ENCODE assay signal across 8 mouse cellular contexts in the genomic region with DNA sequence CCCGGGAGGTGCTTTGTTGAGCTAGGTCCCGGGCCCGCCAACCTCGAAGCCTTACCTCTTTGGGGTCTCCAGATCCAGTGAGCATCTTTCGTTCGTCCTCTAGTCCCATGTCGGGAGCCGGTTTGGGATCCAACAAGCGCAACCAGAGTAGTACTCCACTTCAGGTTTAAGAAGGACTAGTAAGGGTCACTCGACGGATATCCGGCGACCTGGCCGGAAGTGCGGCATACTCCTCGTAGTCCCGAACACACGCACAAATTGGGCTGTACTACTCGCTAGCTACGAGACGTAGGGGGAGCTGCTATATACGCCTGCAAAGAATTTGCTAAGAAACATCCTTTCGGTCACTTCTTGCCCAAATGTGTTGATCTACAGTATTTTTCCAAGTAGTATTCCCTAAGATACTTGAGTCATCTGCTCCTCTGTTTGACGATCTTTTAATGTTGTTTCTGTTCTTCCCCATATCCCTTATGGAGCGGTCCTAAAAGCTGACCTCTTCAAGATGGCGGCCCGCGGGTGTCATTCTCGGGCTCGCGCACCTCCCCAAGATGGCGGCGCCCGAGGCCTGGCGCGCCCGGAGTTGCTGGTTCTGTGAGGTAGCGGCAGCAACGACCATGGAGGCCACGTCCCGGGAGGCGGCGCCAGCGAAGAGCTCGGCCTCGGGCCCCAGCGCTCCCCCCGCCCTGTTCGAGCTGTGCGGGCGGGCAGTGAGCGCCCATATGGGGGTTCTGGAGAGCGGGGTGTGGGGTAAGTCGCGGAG. TPM values are rescaled to one million over a fixed set of nuclear protein-coding genes. Genes with fewer than 3 reads are reported as not detected.
DNase-seq lines count a peak whose midpoint lies in the region; ATAC-seq and TF ChIP-seq lines count a peak whose summit lies in the region.

A gene (minus strand): TSS at position 211 of the 760 bp plus-strand sequence.
A gene (plus strand): TSS at position 409 of the 760 bp plus-strand sequence.

- H3K4me2 ChIP-seq in forebrain, embryonic 16.5 days (ENCODE audit: low read length) = peak within 1 kb of the TSS; percentile 97
- H3K4me2 ChIP-seq in lung, embryonic 14.5 days = peak within 1 kb of the TSS; percentile 84

- H3K36me3 ChIP-seq in G1E (replicated peaks) = peaks cover 45% of the 10 kb centered on the region
- peaks cover 2% of the 10 kb centered on the region; the same call in 1 of the 2 replicates for H3K36me3 ChIP-seq in forebrain, embryonic 16.5 days (ENCODE audit: control insufficient read depth, insufficient read depth)
- peaks cover 15% of the 10 kb centered on the region; the same call in 1 of the 2 replicates for H3K36me3 ChIP-seq in lung, embryonic 14.5 days (ENCODE audit: insufficient read depth)
- H3K36me3 ChIP-seq in thymus, adult 2 months (ENCODE audit: control insufficient read depth, insufficient read depth, low read length) = peaks cover 3% of the 10 kb centered on the region

- DNase-seq in G1E (ENCODE audit: low spot score) = peak; percentile 83
- peak; percentile 94 to 96 for DNase-seq in cerebellum, adult 18-20 months
- DNase-seq in heart, postnatal 36 days = peak; percentile 95 to 96
- DNase-seq in layer of hippocampus, adult 2 months (ENCODE audit: low spot score in 2 of 2) = peak; percentile 96
- peak; percentile 98 for DNase-seq in lung, embryonic 14.5 days
- DNase-seq in thymus, adult 2 months = peak; percentile 90

- H3K4me3 ChIP-seq in G1E (ENCODE audit: low read depth, low read length) = peak within 1 kb of the TSS; percentile 96
- peak within 1 kb of the TSS; percentile 97 for H3K4me3 ChIP-seq in forebrain, embryonic 16.5 days (replicated peaks; ENCODE audit: low read length)
- H3K4me3 ChIP-seq in layer of hippocampus, adult 2 months = peak within 1 kb of the TSS; percentile 86
- peak within 1 kb of the TSS; percentile 97 for H3K4me3 ChIP-seq in lung, embryonic 14.5 days (ENCODE audit: low read depth, low read length)
- peak within 1 kb of the TSS; percentile 98 for H3K4me3 ChIP-seq in olfactory bulb, adult 2 months (ENCODE audit: insufficient read depth, low read depth, low read length)
- peak within 1 kb of the TSS; percentile 91 for H3K4me3 ChIP-seq in thymus, adult 2 months (ENCODE audit: control insufficient read depth, insufficient read depth, low read length)

- WGBS in forebrain, embryonic 16.5 days = under 1% methylated on average over 55 of the region's 55 CpGs
- WGBS in lung, embryonic 14.5 days = under 1% methylated on average over 55 of the region's 55 CpGs
- WGBS in olfactory bulb, adult 2 months = under 1% methylated on average over 55 of the region's 55 CpGs
- under 1% methylated on average over 55 of the region's 55 CpGs for WGBS in thymus, adult 2 months

- H3K27ac ChIP-seq in forebrain, embryonic 16.5 days (ENCODE audit: low read length) = peak within 1 kb of the TSS; percentile 95
- H3K27ac ChIP-seq in layer of hippocampus, adult 2 months = peak within 1 kb of the TSS; percentile 96
- H3K27ac ChIP-seq in lung, embryonic 14.5 days (ENCODE audit: low read depth) = peak within 1 kb of the TSS; percentile 97
- peak within 1 kb of the TSS; percentile 89 for H3K27ac ChIP-seq in olfactory bulb, adult 2 months (ENCODE audit: insufficient read depth, low read depth, low read length)
- peak within 1 kb of the TSS; percentile 27; the same call in 1 of the 2 replicates for H3K27ac ChIP-seq in thymus, adult 2 months (ENCODE audit: control insufficient read depth, insufficient read depth, low read length)

- TF ChIP-seq POLR2A in olfactory bulb, adult 2 months (IDR thresholded peaks at IDR 0.05; ENCODE audit: insufficient read depth, low read depth, low read length) = peak; percentile 87
- peak; percentile 77 for TF ChIP-seq POLR2A in thymus, adult 2 months (IDR thresholded peaks at IDR 0.05; ENCODE audit: control insufficient read depth, extremely low read depth, insufficient read depth, low read length, poor library complexity)

- intact Hi-C loops in heart, postnatal 36 days (cut with DNase I) = loop anchor here (2.0 to 5.0 kb wide), 2 partner anchors 74 to 917 kb away; a partner anchor contains a TSS

- peak within 1 kb of the TSS; percentile 88 for H3K9ac ChIP-seq in forebrain, embryonic 16.5 days (replicated peaks; ENCODE audit: low read depth, low read length)
- H3K9ac ChIP-seq in lung, embryonic 14.5 days = peak within 1 kb of the TSS; percentile 98

- no peaks in the 10 kb centered on the region for H3K9me3 ChIP-seq in G1E (replicated peaks)
- no peaks in the 10 kb centered on the region for H3K9me3 ChIP-seq in forebrain, embryonic 16.5 days (ENCODE audit: control insufficient read depth, low read length)
- no peaks in the 10 kb centered on the region for H3K9me3 ChIP-seq in lung, embryonic 14.5 days (ENCODE audit: low read depth, low read length)

- peaks cover 40% of the 10 kb centered on the region for H3K4me1 ChIP-seq in G1E (ENCODE audit: insufficient read depth, low read depth, low read length)
- H3K4me1 ChIP-seq in forebrain, embryonic 16.5 days (replicated peaks; ENCODE audit: control insufficient read depth, insufficient read depth, low read length) = peaks cover 32% of the 10 kb centered on the region
- H3K4me1 ChIP-seq in lung, embryonic 14.5 days (ENCODE audit: insufficient read depth) = peaks cover 17% of the 10 kb centered on the region
- H3K4me1 ChIP-seq in olfactory bulb, adult 2 months (ENCODE audit: control insufficient read depth, insufficient read depth, low read length) = peaks cover 8% of the 10 kb centered on the region
- H3K4me1 ChIP-seq in thymus, adult 2 months (replicated peaks; ENCODE audit: control insufficient read depth, insufficient read depth, low read length) = peaks cover 15% of the 10 kb centered on the region

- TF ChIP-seq CTCF in G1E (IDR thresholded peaks at IDR 0.05; ENCODE audit: low read depth, low read length) = no peak
- TF ChIP-seq CTCF in layer of hippocampus, adult 2 months (conservative IDR thresholded peaks at IDR 0.05) = no peak
- 0 out of 2 replicates have a peak, but pooled peaks have one; percentile 1 for TF ChIP-seq CTCF in lung, embryonic 14.5 days (IDR thresholded peaks at IDR 0.05; ENCODE audit: low read depth)
- no peak for TF ChIP-seq CTCF in olfactory bulb, adult 2 months (IDR thresholded peaks at IDR 0.05; ENCODE audit: insufficient read depth, low read depth, low read length)
- peak; percentile 40; the same call in 1 of the 2 replicates for TF ChIP-seq CTCF in thymus, adult 2 months (IDR thresholded peaks at IDR 0.05; ENCODE audit: borderline replicate concordance, control insufficient read depth, extremely low read depth, insufficient read depth, low read length, poor library complexity)

- no peaks in the 10 kb centered on the region for H3K27me3 ChIP-seq in G1E (ENCODE audit: insufficient read depth, low read length)
- H3K27me3 ChIP-seq in forebrain, embryonic 16.5 days (replicated peaks; ENCODE audit: control insufficient read depth, insufficient read depth, low read length) = no peaks in the 10 kb centered on the region
- H3K27me3 ChIP-seq in lung, embryonic 14.5 days (ENCODE audit: insufficient read depth, low read length) = no peaks in the 10 kb centered on the region
- no peaks in the 10 kb centered on the region for H3K27me3 ChIP-seq in thymus, adult 2 months (ENCODE audit: control insufficient read depth, insufficient read depth, low read length)

- ATAC-seq in G1E (ENCODE audit: extremely low read depth, insufficient number of reproducible peaks, low FRiP score, poor library complexity, severe bottlenecking) = peak; percentile 83
- ATAC-seq in forebrain, embryonic 16.5 days = peak; percentile 95
- peak; percentile 94 for ATAC-seq in lung, embryonic 14.5 days (ENCODE audit: insufficient read depth)

RNA-seq across cellular contexts. Expression of the first gene that starts in this region (rescaled TPM):
- total RNA-seq in G1E (2014; fragmentation: Nextera tagmentation) (103 and 132 TPM in 2 replicates), G1E (2017) (455 and 620 TPM in 2 replicates)
- 31.1 and 31.2 TPM in 2 replicates for polyA plus RNA-seq in G1E (2012)
- 409 and 411 TPM in 2 replicates for polyA plus RNA-seq in forebrain, embryonic 16.5 days (2015; fragmentation: Nextera tagmentation; extraction: Ambion mirVana)
- total RNA-seq in heart, postnatal 36 days (2021) = 1,000 to 10,000 TPM; 1,926 to 1,984 TPM
- total RNA-seq in layer of hippocampus, adult 2 months (2021) = 100 to 1,000 TPM; 361 to 383 TPM
- 466 and 476 TPM in 2 replicates for polyA plus RNA-seq in lung, embryonic 14.5 days (2014; fragmentation: Nextera tagmentation; extraction: Ambion mirVana)
- not detected in 2 replicates for polyA plus RNA-seq in olfactory bulb, adult 2 months (2012; ENCODE audit: insufficient read depth, insufficient read length, low replicate concordance, missing spikeins)
- polyA plus RNA-seq in thymus, adult 2 months (2012; rRNA removed) = 133 and 213 TPM in 2 replicates

RNA-seq across cellular contexts. Expression of the second gene that starts in this region (rescaled TPM):
- total RNA-seq in G1E (2014; fragmentation: Nextera tagmentation) (89.0 and 109 TPM in 2 replicates), G1E (2017) (44.9 and 49.4 TPM in 2 replicates)
- 36.3 and 55.8 TPM in 2 replicates for polyA plus RNA-seq in G1E (2012)
- polyA plus RNA-seq in forebrain, embryonic 16.5 days (2015; fragmentation: Nextera tagmentation; extraction: Ambion mirVana) = 67.0 and 71.0 TPM in 2 replicates
- total RNA-seq in heart, postnatal 36 days (2021) = 10 to 100 TPM; 24.0 to 26.3 TPM
- total RNA-seq in layer of hippocampus, adult 2 months (2021) = 10 to 100 TPM; 42.8 to 46.4 TPM
- polyA plus RNA-seq in lung, embryonic 14.5 days (2014; fragmentation: Nextera tagmentation; extraction: Ambion mirVana) = 77.2 and 82.6 TPM in 2 replicates
- polyA plus RNA-seq in olfactory bulb, adult 2 months (2012; ENCODE audit: insufficient read depth, insufficient read length, low replicate concordance, missing spikeins) = not detected in 2 replicates
- 66.1 and 67.1 TPM in 2 replicates for polyA plus RNA-seq in thymus, adult 2 months (2012; rRNA removed)

Comparison
In these comparisons a context has a peak if more than half of its experiments do, and no peak if none do; other contexts are left out.
1. Peak in every context shown above with its lines: DNase-seq, ATAC-seq, H3K4me3 ChIP-seq and H3K27ac ChIP-seq.
2. CTCF ChIP-seq: peak in lung, embryonic 14.5 days (single experiment) and thymus, adult 2 months (single experiment); none in G1E (single experiment), layer of hippocampus, adult 2 months (single experiment) and olfactory bulb, adult 2 months (single experiment).
3. H3K27ac ChIP-seq: peak in every context shown above with its lines; median percentile 97 in lung, embryonic 14.5 days; 96 in layer of hippocampus, adult 2 months; 95 in forebrain, embryonic 16.5 days; 89 in olfactory bulb, adult 2 months; 27 in thymus, adult 2 months.